Mouse (Mus musculus) stomach, embryonic 14.5 days (tissue): ENCODE measurements around the gene Myo1d. TPM values are rescaled to one million over a fixed set of nuclear protein-coding genes. Genes with fewer than 3 reads are reported as not detected.

Source experiments
- ATAC-seq: fragments of 200-750 bp; cut with Nextera tagmentation; 2 replicates; pipeline ENCODE4 v1.8.0; 2017; ENCODE audit warnings: low read depth, moderate TSS enrichment; ENCODE audit not compliant: insufficient number of reproducible peaks, insufficient read depth, low FRiP score
- H3K27ac ChIP-seq: fragments of 300-500 bp; sonication (generic); 2 replicates; pipeline ENCODE4 v1.5.1; 2014; ENCODE audit warnings: mild to moderate bottlenecking, low read length, moderate library complexity, mixed read lengths
- H3K27me3 ChIP-seq: fragments of 300-500 bp; sonication (generic); 2 replicates; pipeline ENCODE4 v1.6.1; 2014; ENCODE audit warnings: low read length, control low read depth, mixed read lengths; ENCODE audit not compliant: control insufficient read depth, insufficient read depth
- H3K36me3 ChIP-seq: fragments of 300-500 bp; sonication (generic); 2 replicates; pipeline ENCODE4 v1.6.1; 2014; ENCODE audit warnings: mild to moderate bottlenecking, control low read depth, low read length, moderate library complexity, mixed read lengths; ENCODE audit not compliant: control insufficient read depth, insufficient read depth
- H3K4me1 ChIP-seq: fragments of 300-500 bp; sonication (generic); 2 replicates; pipeline ENCODE4 v1.6.1; 2014; ENCODE audit warnings: low read length, control low read depth, mixed read lengths; ENCODE audit not compliant: control insufficient read depth, insufficient read depth
- H3K4me2 ChIP-seq: fragments of 300-500 bp; sonication (generic); replicated peaks from 2 replicates; pipeline ENCODE4 v1.6.1; 2014; ENCODE audit warnings: low read depth, low read length, control low read depth
- H3K4me3 ChIP-seq: fragments of 300-500 bp; sonication (generic); 2 replicates; pipeline ENCODE4 v1.5.1; 2014; ENCODE audit warnings: low read depth, low read length, control low read depth
- H3K9ac ChIP-seq: fragments of 300-500 bp; sonication (generic); replicated peaks from 2 replicates; pipeline ENCODE4 v1.6.1; 2014; ENCODE audit warnings: low read depth, mild to moderate bottlenecking, control low read depth, low read length, moderate library complexity, mixed read lengths
- H3K9me3 ChIP-seq: fragments of 300-500 bp; sonication (generic); 2 replicates; pipeline ENCODE4 v1.6.1; 2016; ENCODE audit warnings: low read depth, low read length, control low read depth; ENCODE audit not compliant: control insufficient read depth
- WGBS: fragments of 180-500 bp; shearing (Covaris S2); extraction: QIAGEN DNeasy Blood & Tissue Kit; methylation state at CpG from one replicate; pipeline ENCODE4 v1.1.7; 2014; 5-methylcytosine and 5-hydroxymethylcytosine counted together
- polyA plus RNA-seq: library from polyadenylated mRNA; unstranded; fragments of >200 nt; fragmentation: Nextera tagmentation; extraction: Ambion mirVana; gene quantifications from 2 replicates; pipeline ENCODE4 v1.2.1, GENCODE M21; 2014

Myo1d gene
- polyA plus RNA-seq, 1 experiment from 2014 or later: 24.3 TPM

- no peaks in the 10 kb centered on the region for H3K36me3 ChIP-seq
- H3K27me3 ChIP-seq: no peaks in the 10 kb centered on the region
- H3K4me1 ChIP-seq: peaks cover 3% of the 10 kb centered on the region
- no peak overlapping the region for H3K27ac ChIP-seq
- no peak overlapping the region for H3K9ac ChIP-seq
- H3K9me3 ChIP-seq: no peaks in the 10 kb centered on the region
- H3K4me3 ChIP-seq: no peak overlapping the region
- H3K4me2 ChIP-seq: no peak overlapping the region
- ATAC-seq: no peak
- WGBS: 76% methylated on average over 7 of the region's 7 CpGs
Observed at GRCm38 (mm10) chr11:80482921-80483320, 296.9 kb downstream of the Myo1d start.

GRCm38 (mm10) chr11:80482347-80482746 is 297.5 kb downstream of the Myo1d start:
- WGBS: 74% methylated on average over 10 of the region's 10 CpGs
- peaks cover 8% of the 10 kb centered on the region for H3K4me1 ChIP-seq
- no peaks in the 10 kb centered on the region for H3K9me3 ChIP-seq
- no peaks in the 10 kb centered on the region for H3K36me3 ChIP-seq
- no peak overlapping the region for H3K4me2 ChIP-seq
- H3K9ac ChIP-seq: no peak overlapping the region
- H3K27me3 ChIP-seq: no peaks in the 10 kb centered on the region
- H3K27ac ChIP-seq: no peak overlapping the region
- ATAC-seq: no peak
- no peak overlapping the region for H3K4me3 ChIP-seq

GRCm38 (mm10) chr11:80481409-80482050 is 298.3 kb downstream of the Myo1d start:
- Histone ChIP-seq H3K27me3 (no peaks in the 10 kb centered on the region), H3K9me3 (no peaks in the 10 kb centered on the region), H3K27ac (no peak overlapping the region), H3K9ac (no peak overlapping the region), H3K4me2 (no peak overlapping the region), H3K4me1 (peaks cover 8% of the 10 kb centered on the region), H3K36me3 (no peaks in the 10 kb centered on the region), H3K4me3 (no peak overlapping the region)
- ATAC-seq: no peak
- 77% methylated on average over 13 of the region's 13 CpGs for WGBS

GRCm38 (mm10) chr11:80479906-80480866 is 299.6 kb downstream of the Myo1d start:
- WGBS: 85% methylated on average over 31 of the region's 31 CpGs

GRCm38 (mm10) chr11:80479425-80479824 is 300.4 kb downstream of the Myo1d start:
- no peak overlapping the region for H3K27ac ChIP-seq
- H3K4me1 ChIP-seq: peaks cover 8% of the 10 kb centered on the region
- no peak overlapping the region; the same call in 1 of the 2 replicates for H3K4me2 ChIP-seq
- no peaks in the 10 kb centered on the region for H3K27me3 ChIP-seq
- no peaks in the 10 kb centered on the region for H3K36me3 ChIP-seq
- H3K4me3 ChIP-seq: no peak overlapping the region
- H3K9ac ChIP-seq: no peak overlapping the region
- no peak for ATAC-seq
- no peaks in the 10 kb centered on the region for H3K9me3 ChIP-seq
- 62% methylated on average over 5 of the region's 5 CpGs for WGBS

More at GRCm38 (mm10) chr11:80479906-80480866, 299.6 kb downstream of the Myo1d start:
- H3K27me3 ChIP-seq: no peaks in the 10 kb centered on the region
- ATAC-seq: no peak
- no peak overlapping the region; the same call in 1 of the 2 replicates for H3K4me2 ChIP-seq
- H3K27ac ChIP-seq: no peak overlapping the region
- no peak overlapping the region for H3K4me3 ChIP-seq
- H3K36me3 ChIP-seq: no peaks in the 10 kb centered on the region
- peaks cover 8% of the 10 kb centered on the region for H3K4me1 ChIP-seq
- no peaks in the 10 kb centered on the region for H3K9me3 ChIP-seq
- no peak overlapping the region for H3K9ac ChIP-seq

- Histone ChIP-seq H3K27ac (no peak overlapping the region), H3K4me1 (peaks cover 8% of the 10 kb centered on the region), H3K4me2 (no peak overlapping the region; the same call in 1 of the 2 replicates), H3K36me3 (no peaks in the 10 kb centered on the region), H3K9ac (no peak overlapping the region), H3K27me3 (no peaks in the 10 kb centered on the region), H3K4me3 (no peak overlapping the region), H3K9me3 (no peaks in the 10 kb centered on the region)
- ATAC-seq: no peak
- 78% methylated on average over 14 of the region's 14 CpGs for WGBS
Observed at GRCm38 (mm10) chr11:80478694-80479412, 301.0 kb downstream of the Myo1d start.

GRCm38 (mm10) chr11:80477341-80478199 is 302.3 kb downstream of the Myo1d start:
- ATAC-seq: peak; percentile 11; the same call in 1 of the 2 replicates
- Histone ChIP-seq H3K27ac (peak overlapping the region; percentile 66; the same call in 1 of the 2 replicates), H3K9ac (peak overlapping the region; percentile 60), H3K4me2 (peak overlapping the region; percentile 94), H3K36me3 (peaks cover 6% of the 10 kb centered on the region; the same call in 1 of the 2 replicates), H3K4me1 (peaks cover 8% of the 10 kb centered on the region), H3K4me3 (peak overlapping the region; percentile 72), H3K27me3 (no peaks in the 10 kb centered on the region), H3K9me3 (no peaks in the 10 kb centered on the region)
- WGBS: 16% methylated on average over 54 of the region's 55 CpGs
